Mouse (Mus musculus) heart, postnatal 10 days (tissue): Measurements from ENCODE around the gene Wdpcp. TPM values are rescaled to one million over a fixed set of nuclear protein-coding genes. Genes with fewer than 3 reads are reported as not detected.

Experiments
- DNase-seq, 2 experiments: peaks; one replicate each; pipeline ENCODE4 v3.0.0; 2021
- intact Hi-C: fragments of 180-260 bp; cut with DNase I; formaldehyde crosslinking; loops from one replicate; pipeline ENCODE4 v1.15.1; 2025
- total RNA-seq, 2 experiments: library from RNA; stranded (reverse); gene quantifications; 2 replicates each; pipeline ENCODE4 v1.2.3; 2021

Wdpcp gene
- total RNA-seq, 2 experiments from 2014 or later, result 6.5 to 6.7 TPM

GRCm38 (mm10) chr11:21567733-21568132, 4.3 kb upstream of the Wdpcp start:
- no peak for DNase-seq
- intact Hi-C loops, result loop anchor here (10.0 kb wide), 1 partner anchor 203 kb away; no protein-coding TSS in a partner anchor

GRCm38 (mm10) chr11:21569002-21569401, 3.0 kb upstream of the Wdpcp start:
- intact Hi-C loops, result loop anchor here (10.0 kb wide), 1 partner anchor 204 kb away; no protein-coding TSS in a partner anchor
- no peak for DNase-seq

- peak; percentile 83 to 84 for DNase-seq
- intact Hi-C loops, result loop anchor here (10.0 kb wide), 1 partner anchor 205 kb away; no protein-coding TSS in a partner anchor
Observed at GRCm38 (mm10) chr11:21569456-21570108, 2.5 kb upstream of the Wdpcp start.

DNA sequence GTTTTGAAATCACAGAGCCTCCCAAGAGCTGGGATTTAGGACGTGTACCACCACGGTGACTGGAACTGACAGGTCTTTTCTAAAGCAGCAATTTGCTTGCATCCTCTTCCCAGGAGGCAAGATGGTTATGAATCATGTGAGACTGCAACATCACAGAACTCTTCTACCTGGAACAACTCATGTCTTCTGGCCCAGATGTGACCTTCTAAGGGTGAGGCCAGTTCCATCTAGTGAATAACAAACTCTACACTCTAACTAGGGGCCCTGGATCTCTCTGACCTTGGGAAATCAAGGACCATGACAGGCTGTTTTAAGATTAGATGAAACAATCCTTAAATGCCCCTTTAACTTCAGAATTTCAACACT, 1.9 kb upstream of the Wdpcp start:
- peak; percentile 32 to 40 for DNase-seq
- intact Hi-C loops, result no loop called here

DNA sequence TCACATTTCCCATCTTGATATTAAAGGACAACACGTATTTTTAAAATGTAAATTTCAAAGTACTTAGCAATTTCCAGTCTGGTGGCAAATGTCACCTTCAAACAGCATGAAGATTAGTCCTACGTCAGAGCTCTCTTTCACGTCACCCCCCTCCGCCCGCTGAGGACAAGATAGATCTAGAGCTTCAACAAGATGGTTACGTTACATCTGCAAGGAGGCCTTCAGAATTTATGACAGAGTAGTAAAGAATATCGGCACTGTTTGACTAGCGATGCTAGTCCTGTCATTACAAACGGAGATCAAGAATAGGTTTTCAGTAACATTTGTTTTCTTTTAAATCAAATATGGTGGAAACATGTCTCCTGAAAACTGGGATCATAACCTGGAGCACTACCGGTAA, 1.1 kb upstream of the Wdpcp start:
- peak; percentile 62 to 70 for DNase-seq
- intact Hi-C loops, result no loop called here

DNA sequence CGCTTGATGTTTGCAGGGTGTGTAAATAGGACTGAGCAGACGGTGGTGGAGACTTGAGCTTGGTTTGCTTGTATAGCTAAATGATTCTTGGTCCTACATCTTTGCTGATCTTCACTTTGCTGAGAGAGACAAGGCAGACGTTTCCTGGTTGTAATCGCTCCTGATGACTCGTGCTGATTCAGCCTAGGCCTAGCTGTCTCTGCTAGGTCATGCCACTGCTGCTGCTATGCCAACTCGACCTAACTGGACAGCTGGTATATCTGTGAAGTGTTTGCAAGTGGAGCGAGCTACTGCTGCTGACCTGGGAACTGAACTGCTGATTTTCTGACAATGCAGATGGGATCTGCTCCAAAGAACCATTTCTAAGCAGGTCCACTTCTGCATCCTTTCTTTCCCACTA, 9.4 kb downstream of the Wdpcp start:
- intact Hi-C loops, result no loop called here
- no peak for DNase-seq

- DNase-seq, result no peak
- intact Hi-C loops, result no loop called here
Observed at GRCm38 (mm10) chr11:21583286-21583685, 11.3 kb downstream of the Wdpcp start.

GRCm38 (mm10) chr11:21602497-21602896, 30.5 kb downstream of the Wdpcp start:
- no peak for DNase-seq
- intact Hi-C loops, result no loop called here

- no peak for DNase-seq
- intact Hi-C loops, result loop anchor here (5.0 kb wide), 1 partner anchor 356 kb away; no protein-coding TSS in a partner anchor
Observed at GRCm38 (mm10) chr11:21615915-21616314, 43.9 kb downstream of the Wdpcp start.

DNA sequence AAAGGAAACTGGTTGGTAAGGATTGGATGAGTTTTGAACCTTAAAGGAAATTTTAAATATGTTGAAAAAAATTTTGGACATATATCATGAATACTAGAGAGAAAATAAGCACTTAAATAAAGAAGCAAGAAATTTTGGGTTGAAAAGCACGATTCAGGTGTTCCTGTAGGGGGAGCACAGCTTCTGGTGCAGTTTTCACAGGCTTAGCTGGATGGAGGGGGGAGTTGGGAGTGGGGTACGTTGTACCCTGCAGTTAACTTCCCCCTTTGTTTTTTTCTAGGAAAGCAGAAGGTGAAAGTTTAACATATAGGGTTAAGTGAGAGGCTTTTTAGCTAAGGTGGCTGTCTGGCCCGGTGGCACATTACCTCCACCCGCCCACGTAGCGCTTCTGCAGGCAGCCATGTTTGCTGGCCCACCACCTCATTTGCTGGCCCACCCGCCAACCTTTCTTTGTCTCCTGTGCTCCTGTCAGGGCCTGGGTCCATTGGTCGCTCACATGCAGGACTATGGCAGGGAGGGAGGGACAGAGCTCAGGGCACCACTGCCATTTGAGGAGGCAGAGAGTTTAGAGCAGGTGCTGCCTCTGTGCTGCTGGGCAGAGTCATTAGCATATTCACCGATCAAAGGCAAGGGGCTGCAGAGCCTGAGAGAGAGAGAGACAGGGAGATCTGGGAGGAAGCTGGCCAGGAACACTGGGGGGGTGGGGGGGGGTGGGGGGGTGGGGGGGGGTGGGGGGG, 62.3 kb downstream of the Wdpcp start:
- no peak for DNase-seq
- intact Hi-C loops, result no loop called here

DNA sequence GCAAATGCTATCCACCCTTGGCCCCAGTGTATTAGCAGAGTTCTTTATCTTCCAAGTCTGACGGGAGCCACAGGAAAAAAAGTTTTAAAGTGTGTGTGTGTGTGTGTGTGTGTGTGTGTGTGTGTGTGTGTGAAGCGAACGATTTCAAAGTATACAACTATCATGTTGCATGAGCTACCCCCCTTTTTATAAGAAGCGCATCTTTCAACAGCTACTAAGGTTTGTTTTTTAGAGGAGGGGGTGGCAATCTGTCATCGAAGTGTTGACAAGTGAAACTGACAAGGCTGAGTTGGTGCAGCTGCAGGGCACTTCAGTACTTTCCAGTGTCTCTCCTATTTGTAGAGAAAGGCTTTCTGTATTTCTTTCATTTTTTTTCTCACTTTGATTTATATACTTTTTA, 66.3 kb downstream of the Wdpcp start:
- DNase-seq, result peak; percentile 17 to 20
- intact Hi-C loops, result no loop called here

DNA sequence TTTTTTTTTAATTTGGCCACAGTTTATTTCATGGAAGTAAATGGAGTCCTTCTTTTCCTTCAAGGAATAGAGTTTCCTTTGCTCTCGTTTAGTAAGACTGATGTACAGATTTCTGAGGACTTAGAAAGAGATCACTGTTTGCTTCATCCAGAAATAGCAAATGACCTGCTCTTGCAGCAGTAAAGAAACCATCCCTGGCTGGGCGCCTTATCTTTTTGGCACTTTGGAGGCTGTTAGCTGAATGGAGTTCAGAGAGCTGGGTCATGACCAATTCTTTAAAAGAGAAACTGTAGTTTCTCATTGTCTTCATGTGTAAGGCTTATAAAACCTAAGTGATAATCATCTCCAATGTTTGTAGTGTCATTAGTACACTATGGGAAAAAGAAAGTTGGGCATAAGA, 67.5 kb downstream of the Wdpcp start:
- intact Hi-C loops, result no loop called here
- DNase-seq, result peak; percentile 83 to 84

DNA sequence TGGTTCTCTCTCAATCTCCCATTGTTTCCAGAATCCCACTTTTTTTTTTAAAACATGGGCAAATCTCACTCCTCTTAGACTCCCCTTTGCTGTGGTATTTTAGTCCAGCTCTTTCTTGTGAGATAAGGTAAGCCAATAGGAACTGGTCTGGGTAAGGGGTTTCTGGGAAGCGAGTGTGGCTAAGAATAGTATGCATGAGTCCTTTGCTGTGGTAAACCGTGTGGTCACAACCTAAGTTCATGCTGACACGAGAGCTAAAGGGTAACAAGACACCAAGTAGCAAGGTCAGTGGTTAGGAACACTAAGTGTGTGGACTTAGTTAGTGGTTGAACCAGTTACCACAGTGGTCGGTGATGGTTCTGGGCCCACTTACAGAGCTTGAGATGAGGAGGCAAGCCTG, 72.2 kb downstream of the Wdpcp start:
- intact Hi-C loops, result no loop called here
- peak; percentile 10 to 12 for DNase-seq

DNA sequence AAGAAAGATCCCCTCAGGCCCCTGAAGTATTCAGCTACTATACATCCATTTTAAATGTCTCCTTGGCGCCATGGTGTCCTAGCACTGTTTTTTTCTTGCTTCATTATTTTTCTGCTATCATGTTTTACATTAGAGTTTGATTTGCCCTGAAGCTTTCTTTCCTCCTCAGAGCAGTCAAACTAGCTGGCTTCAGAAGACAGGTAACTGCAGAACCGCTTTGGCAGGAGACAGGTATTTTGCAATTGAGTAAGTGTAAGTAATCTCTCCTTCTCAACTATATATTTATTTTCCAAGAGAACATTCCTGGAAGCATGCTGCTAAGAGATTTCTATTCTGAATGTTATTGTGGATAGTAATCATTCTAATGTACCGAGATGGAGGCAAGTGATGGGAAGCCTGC, 74.1 kb downstream of the Wdpcp start:
- intact Hi-C loops, result no loop called here
- DNase-seq, result no peak

- peak; percentile 15 to 39 for DNase-seq
- intact Hi-C loops, result no loop called here
Observed at GRCm38 (mm10) chr11:21658985-21659384, 87.0 kb downstream of the Wdpcp start.

GRCm38 (mm10) chr11:21677034-21677433, 105.0 kb downstream of the Wdpcp start:
- intact Hi-C loops, result no loop called here
- no peak for DNase-seq

DNA sequence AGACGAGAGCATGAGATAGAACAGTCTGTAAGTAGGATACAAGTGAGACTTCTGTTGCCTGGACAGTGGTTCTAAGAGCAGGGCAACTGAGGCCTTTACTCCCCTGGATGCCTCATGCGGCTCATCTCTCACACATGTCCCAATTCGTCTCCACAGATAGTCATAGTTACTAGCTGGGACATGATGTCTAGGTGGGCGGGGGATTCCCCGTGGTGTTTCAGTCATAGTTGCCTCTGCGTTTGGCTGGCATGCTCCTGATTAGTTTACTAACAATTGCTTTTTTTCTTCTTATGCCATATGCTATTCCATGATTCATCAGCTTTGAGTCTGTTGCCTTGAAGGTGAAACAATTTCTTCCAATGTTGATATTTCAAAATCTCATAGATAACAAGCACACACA, 116.4 kb downstream of the Wdpcp start:
- intact Hi-C loops, result no loop called here
- no peak for DNase-seq

GRCm38 (mm10) chr11:21690730-21691129, 118.7 kb downstream of the Wdpcp start:
- intact Hi-C loops, result no loop called here
- DNase-seq, result peak in 1 of 2 experiments; percentile 13

GRCm38 (mm10) chr11:21694087-21694486, 122.1 kb downstream of the Wdpcp start:
- intact Hi-C loops, result no loop called here
- no peak for DNase-seq

GRCm38 (mm10) chr11:21697642-21698041, 125.6 kb downstream of the Wdpcp start:
- intact Hi-C loops, result no loop called here
- no peak for DNase-seq

GRCm38 (mm10) chr11:21713508-21713907, 141.5 kb downstream of the Wdpcp start:
- intact Hi-C loops, result no loop called here

GRCm38 (mm10) chr11:21714065-21714464, 142.0 kb downstream of the Wdpcp start:
- intact Hi-C loops, result no loop called here
- no peak for DNase-seq

More at GRCm38 (mm10) chr11:21713508-21713907, 141.5 kb downstream of the Wdpcp start:
- no peak for DNase-seq
